Mouse (Mus musculus): ENCODE measurements around the gene Limd1.

DNA sequence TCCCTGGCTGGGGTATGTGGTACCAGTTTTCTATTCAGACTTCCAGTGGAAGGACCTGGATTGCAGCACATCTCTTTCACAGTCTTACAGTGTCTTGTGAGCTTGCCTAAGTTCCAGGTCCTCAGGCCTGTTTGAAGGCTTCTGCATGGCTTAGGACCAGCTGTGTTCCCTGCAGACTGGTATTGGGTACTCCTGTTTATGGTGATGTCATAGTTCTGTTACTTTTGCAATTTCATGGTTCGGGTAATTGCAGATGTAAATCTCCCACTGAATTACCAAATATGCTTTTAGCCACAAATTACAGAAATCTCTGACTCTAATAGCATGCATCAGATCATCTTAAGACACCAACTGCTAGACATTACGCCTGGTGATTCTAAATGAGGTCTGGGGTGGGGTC, 36.6 kb downstream of the Limd1 start:
- TF ChIP-seq POLR2A (IDR thresholded peaks at IDR 0.05; ENCODE audit: control insufficient read depth in 1 of 2, insufficient read depth in 1 of 2, low read depth in 1 of 2, low read length in 2 of 2, poor library complexity in 1 of 2), result no peak
- no peak for TF ChIP-seq CHD2 (IDR thresholded peaks at IDR 0.05; ENCODE audit: low read length)
- TF ChIP-seq CTCF (IDR thresholded peaks at IDR 0.05 in 2 of 3, conservative IDR thresholded peaks at IDR 0.05 in 1 of 3; ENCODE audit: control insufficient read depth in 1 of 3, insufficient read depth in 1 of 3, low read depth in 2 of 3, low read length in 3 of 3, poor library complexity in 1 of 3, severe bottlenecking in 1 of 3), result no peak
- no peak for TF ChIP-seq POLR2AphosphoS2 (IDR thresholded peaks at IDR 0.05; ENCODE audit: low read length)
- TF ChIP-seq GABPA (IDR thresholded peaks at IDR 0.05; ENCODE audit: low read depth, low read length), result no peak
- TF ChIP-seq NRF1 (IDR thresholded peaks at IDR 0.05; ENCODE audit: insufficient read depth, low read depth, low read length, poor library complexity, severe bottlenecking), result no peak
- TF ChIP-seq ETS1 (IDR thresholded peaks at IDR 0.05; ENCODE audit: low read depth, low read length), result no peak
- TF ChIP-seq EP300 (IDR thresholded peaks at IDR 0.05; ENCODE audit: low read depth in 1 of 2, low read length in 2 of 2), result no peak
- no peak for TF ChIP-seq ELF1 (IDR thresholded peaks at IDR 0.05; ENCODE audit: low read depth, low read length)
- no peak for TF ChIP-seq ZNF384 (IDR thresholded peaks at IDR 0.05; ENCODE audit: low read depth, low read length)
- TF ChIP-seq TCF12 (IDR thresholded peaks at IDR 0.05; ENCODE audit: low read depth, low read length), result no peak
- TF ChIP-seq UBTF (IDR thresholded peaks at IDR 0.05; ENCODE audit: borderline replicate concordance, insufficient read depth, low read depth, low read length), result no peak
